Mouse (Mus musculus): Measurements from ENCODE around the gene Tfap2e. TPM values are rescaled to one million over a fixed set of nuclear protein-coding genes. Genes with fewer than 3 reads are reported as not detected.

Tfap2e gene
- polyA plus RNA-seq, 1 experiment, result not detected

GRCm38 (mm10) chr4:126682298-126682697, 53.7 kb downstream of the Tfap2e start:
- no peak for TF ChIP-seq CTCF (IDR thresholded peaks at IDR 0.05; ENCODE audit: extremely low read depth, insufficient read depth, low read length)
- peaks cover 6% of the 10 kb centered on the region; the same call in 1 of the 2 replicates for H3K4me1 ChIP-seq (ENCODE audit: control insufficient read depth, insufficient read depth, low read length)
- no peak overlapping the region for H3K4me3 ChIP-seq (ENCODE audit: insufficient read depth, low read length)
- H3K27ac ChIP-seq (ENCODE audit: insufficient read depth, low read length), result no peak overlapping the region

- TF ChIP-seq CTCF (IDR thresholded peaks at IDR 0.05; ENCODE audit: extremely low read depth, insufficient read depth, low read length), result no peak
- peak; percentile 87 for TF ChIP-seq POLR2A (IDR thresholded peaks at IDR 0.05; ENCODE audit: extremely low read depth, insufficient read depth, low read length)
- no peak within 1 kb of the TSS for H3K27ac ChIP-seq (ENCODE audit: insufficient read depth, low read length)
- H3K4me1 ChIP-seq (ENCODE audit: control insufficient read depth, insufficient read depth, low read length), result peaks cover 6% of the 10 kb centered on the region; the same call in 1 of the 2 replicates
- peak within 1 kb of the TSS; percentile 65 for H3K4me3 ChIP-seq (ENCODE audit: insufficient read depth, low read length)
Measured at GRCm38 (mm10) chr4:126677054-126678003, 58.7 kb downstream of the Tfap2e start, which contains the start of gene Psmb2. Gene Psmb2, plus strand, starts transcription at chr4:126677630.

- TF ChIP-seq POLR2A (IDR thresholded peaks at IDR 0.05; ENCODE audit: extremely low read depth, insufficient read depth, low read length), result no peak
- no peak for TF ChIP-seq CTCF (IDR thresholded peaks at IDR 0.05; ENCODE audit: extremely low read depth, insufficient read depth, low read length)
- Histone ChIP-seq H3K4me3 (ENCODE audit: insufficient read depth, low read length) (no peak overlapping the region), H3K27ac (ENCODE audit: insufficient read depth, low read length) (no peak overlapping the region), H3K4me1 (ENCODE audit: control insufficient read depth, insufficient read depth, low read length) (no peaks in the 10 kb centered on the region)
Measured at GRCm38 (mm10) chr4:126667075-126667474, 69.0 kb downstream of the Tfap2e start.

Other genes with a start within 250 kb of the Tfap2e start
- gene Ago4, start 202.8 kb downstream of the Tfap2e start, polyA plus RNA-seq (2012; rRNA removed), result 5.6 and 6.5 TPM in 2 replicates
- gene Clspn, start 179.3 kb downstream of the Tfap2e start, polyA plus RNA-seq (2012; rRNA removed), result 0.62 and 0.77 TPM in 2 replicates
- 63.3 and 63.5 TPM in 2 replicates for gene 5730409E04Rik, start 126.4 kb downstream of the Tfap2e start, polyA plus RNA-seq (2012; rRNA removed)
- gene Psmb2, start 58.6 kb downstream of the Tfap2e start, polyA plus RNA-seq (2012; rRNA removed), result 154 and 166 TPM in 2 replicates
- gene Ncdn, start 17.2 kb upstream of the Tfap2e start, polyA plus RNA-seq (2012; rRNA removed), result 896 and 954 TPM in 2 replicates
- gene AU040320, start 17.3 kb upstream of the Tfap2e start, polyA plus RNA-seq (2012; rRNA removed), result 43.0 and 43.6 TPM in 2 replicates
- 22.2 and 22.4 TPM in 2 replicates for gene Zmym4, start 231.9 kb upstream of the Tfap2e start, polyA plus RNA-seq (2012; rRNA removed)

Data from cortical plate, adult 2 months (tissue).